Mouse (Mus musculus) heart, postnatal 25 days (tissue): ENCODE results near the gene Rdh12. TPM values are rescaled to one million over a fixed set of nuclear protein-coding genes. Genes with fewer than 3 reads are reported as not detected.

Experiments
- DNase-seq: peaks from one replicate; pipeline ENCODE4 v3.0.0; 2022; ENCODE audit warnings: low spot score
- intact Hi-C: fragments of 180-260 bp; cut with DNase I; formaldehyde crosslinking; loops from one replicate; pipeline ENCODE4 v1.15.1; 2025
- total RNA-seq, 2 experiments: library from RNA; stranded (reverse); gene quantifications; 2 replicates each; pipeline ENCODE4 v1.2.3; 2021

The Rdh12 gene
- total RNA-seq, 2 experiments from 2014 or later, result 0.86 TPM; not detected in 1

- intact Hi-C loops, result no loop called here
- no peak for DNase-seq
These were observed 33.3 kb downstream of the Rdh12 start for GRCm38 (mm10) chr12:79241985-79242384.

GRCm38 (mm10) chr12:79242921-79243320 lies 34.2 kb downstream of the Rdh12 start:
- no peak for DNase-seq
- intact Hi-C loops, result no loop called here

- intact Hi-C loops, result no loop called here
- no peak for DNase-seq
These were observed 39.4 kb downstream of the Rdh12 start for GRCm38 (mm10) chr12:79248110-79248509.

GRCm38 (mm10) chr12:79253294-79254053 lies 44.8 kb downstream of the Rdh12 start:
- no peak for DNase-seq
- intact Hi-C loops, result no loop called here

- intact Hi-C loops, result no loop called here
- no peak for DNase-seq
These were observed 46.3 kb downstream of the Rdh12 start for GRCm38 (mm10) chr12:79254975-79255374.

GRCm38 (mm10) chr12:79260154-79260553 lies 51.4 kb downstream of the Rdh12 start:
- no peak for DNase-seq
- intact Hi-C loops, result loop anchor here (5.0 kb wide), 1 partner anchor 68 kb away; the partner anchor contains the start of gene Rdh11

GRCm38 (mm10) chr12:79261035-79261434 lies 52.3 kb downstream of the Rdh12 start:
- DNase-seq, result no peak
- intact Hi-C loops, result loop anchor here (5.0 kb wide), 1 partner anchor 69 kb away; the partner anchor contains the start of gene Rdh11

Other genes starting within 250 kb of the Rdh12 start
- gene Tmem229b, start 201.3 kb upstream of the Rdh12 start, total RNA-seq, result 1 to 10 TPM; 3.8 to 5.0 TPM
- 1 to 10 TPM; 2.6 to 3.6 TPM for gene Plekhh1, start 179.8 kb upstream of the Rdh12 start, total RNA-seq
- gene Pigh, start 119.3 kb upstream of the Rdh12 start, total RNA-seq, result 1 to 10 TPM; 3.8 to 4.0 TPM
- not detected for gene Arg2, start 78.1 kb upstream of the Rdh12 start, total RNA-seq
- 10 to 100 TPM; 73.5 to 80.3 TPM for gene Vti1b, start 36.2 kb upstream of the Rdh12 start, total RNA-seq
- gene Rdh11, start 16.6 kb upstream of the Rdh12 start, total RNA-seq, result 1 to 10 TPM; 2.3 to 3.1 TPM
- gene Zfyve26, start 87.4 kb downstream of the Rdh12 start, total RNA-seq, result 10 to 100 TPM; 15.8 to 16.7 TPM
- gene Rad51b, start 88.4 kb downstream of the Rdh12 start, total RNA-seq, result under 1 TPM; 0.68 to 0.84 TPM